Mouse (Mus musculus) liver, embryonic 14.5 days (tissue): ENCODE measurements around the gene Cenpo. TPM values are rescaled to one million over a fixed set of nuclear protein-coding genes. Genes with fewer than 3 reads are reported as not detected.

ENCODE experiments used
- ATAC-seq: fragments of 200-750 bp; cut with Nextera tagmentation; 2 replicates; pipeline ENCODE4 v1.8.0; 2017; ENCODE audit warnings: moderate number of reproducible peaks, mild to moderate bottlenecking, moderate library complexity; ENCODE audit not compliant: insufficient read depth
- DNase-seq, 3 experiments: peaks; one replicate each; pipeline ENCODE4 v3.0.0-alpha.2; 2012 to 2013; ENCODE audit warnings: low read depth in 3 of 3, low spot score in 3 of 3
- H3K27ac ChIP-seq: fragments of 300-500 bp; sonication (generic); 2 replicates; pipeline ENCODE4 v1.5.1; 2014; ENCODE audit warnings: moderate library complexity, mild to moderate bottlenecking, control low read depth, inconsistent platforms
- H3K27me3 ChIP-seq: fragments of 300-500 bp; sonication (generic); 2 replicates; pipeline ENCODE4 v1.6.1; 2014; ENCODE audit warnings: mild to moderate bottlenecking, low read length, moderate library complexity; ENCODE audit not compliant: control insufficient read depth, insufficient read depth
- H3K36me3 ChIP-seq: fragments of 300-500 bp; sonication (generic); replicated peaks from 2 replicates; pipeline ENCODE4 v1.6.1; 2014; ENCODE audit warnings: low read depth; ENCODE audit not compliant: control insufficient read depth, insufficient read depth
- H3K4me1 ChIP-seq, 2 experiments: fragments of 200-500 bp in 1 of 2; fragments of 300-500 bp in 1 of 2; sonication (generic) in 1 of 2; replicated peaks; 2 replicates each; pipeline ENCODE4 v1.6.1; 2012 to 2014; ENCODE audit warnings: antibody characterized with exemption in 1 of 2, inconsistent platforms in 1 of 2, low read length in 1 of 2; ENCODE audit not compliant: control insufficient read depth in 2 of 2, insufficient read depth in 2 of 2
- H3K4me2 ChIP-seq: fragments of 300-500 bp; sonication (generic); 2 replicates; pipeline ENCODE4 v1.6.1; 2014; ENCODE audit warnings: low read depth, mild to moderate bottlenecking, control low read depth, moderate library complexity
- H3K4me3 ChIP-seq, 2 experiments: fragments of 200-500 bp in 1 of 2; fragments of 300-500 bp in 1 of 2; sonication (generic) in 1 of 2; 2 replicates each; pipeline ENCODE4 v1.5.1; 2012 to 2014; ENCODE audit warnings: low read depth in 2 of 2, low read length in 2 of 2, mild to moderate bottlenecking in 2 of 2, control low read depth in 1 of 2, inconsistent platforms in 1 of 2, moderate library complexity in 1 of 2; ENCODE audit not compliant: insufficient read depth in 1 of 2
- H3K9ac ChIP-seq: fragments of 300-500 bp; sonication (generic); replicated peaks from 2 replicates; pipeline ENCODE4 v1.6.1; 2014; ENCODE audit warnings: mild to moderate bottlenecking, control low read depth, moderate library complexity
- H3K9me3 ChIP-seq: fragments of 300-500 bp; sonication (generic); 2 replicates; pipeline ENCODE4 v1.6.1; 2016; ENCODE audit warnings: low read length, mixed read lengths; ENCODE audit not compliant: control insufficient read depth
- CTCF ChIP-seq: IDR thresholded peaks from 2 replicates; pipeline ENCODE4 v1.5.1; 2016; ENCODE audit warnings: antibody characterized with exemption, low read depth, control low read depth
- EP300 ChIP-seq: IDR thresholded peaks from 2 replicates; pipeline ENCODE4 v1.6.1; 2016; ENCODE audit warnings: antibody characterized with exemption, low read depth
- WGBS: fragments of 180-500 bp; shearing (Covaris S2); extraction: QIAGEN DNeasy Blood & Tissue Kit; methylation state at CpG from one replicate; pipeline ENCODE4 v1.1.7; 2014; ENCODE audit not compliant: insufficient replicate concordance; 5-methylcytosine and 5-hydroxymethylcytosine counted together
- polyA plus RNA-seq, 2 experiments: library from polyadenylated mRNA; depleted of rRNA in 1 of 2; stranded (reverse) in 1 of 2; unstranded in 1 of 2; fragments of >200 nt; fragmentation: Nextera tagmentation in 1 of 2; extraction: Ambion mirVana in 1 of 2; gene quantifications; 2 replicates each; pipeline versions ENCODE4 v1.2.1 to v1.2.3; 2012 to 2014

The Cenpo gene
- polyA plus RNA-seq, 2 experiments: 9.4 to 10.5 TPM

- no peak overlapping the region for H3K9ac ChIP-seq
- TF ChIP-seq CTCF: no peak
- TF ChIP-seq EP300: no peak
- H3K4me3 ChIP-seq: no peak overlapping the region
- H3K9me3 ChIP-seq: no peaks in the 10 kb centered on the region
- DNase-seq: no peak
- no peak overlapping the region for H3K4me2 ChIP-seq
- H3K27ac ChIP-seq: no peak overlapping the region
- 85% methylated on average over 9 of the region's 9 CpGs for WGBS
- no peaks in the 10 kb centered on the region for H3K4me1 ChIP-seq
- no peaks in the 10 kb centered on the region for H3K27me3 ChIP-seq
- peaks cover 2% of the 10 kb centered on the region; the same call in 1 of the 2 replicates for H3K36me3 ChIP-seq
- ATAC-seq: no peak
Measured at GRCm38 (mm10) chr12:4209196-4209595, 24.9 kb downstream of the Cenpo start.

DNA sequence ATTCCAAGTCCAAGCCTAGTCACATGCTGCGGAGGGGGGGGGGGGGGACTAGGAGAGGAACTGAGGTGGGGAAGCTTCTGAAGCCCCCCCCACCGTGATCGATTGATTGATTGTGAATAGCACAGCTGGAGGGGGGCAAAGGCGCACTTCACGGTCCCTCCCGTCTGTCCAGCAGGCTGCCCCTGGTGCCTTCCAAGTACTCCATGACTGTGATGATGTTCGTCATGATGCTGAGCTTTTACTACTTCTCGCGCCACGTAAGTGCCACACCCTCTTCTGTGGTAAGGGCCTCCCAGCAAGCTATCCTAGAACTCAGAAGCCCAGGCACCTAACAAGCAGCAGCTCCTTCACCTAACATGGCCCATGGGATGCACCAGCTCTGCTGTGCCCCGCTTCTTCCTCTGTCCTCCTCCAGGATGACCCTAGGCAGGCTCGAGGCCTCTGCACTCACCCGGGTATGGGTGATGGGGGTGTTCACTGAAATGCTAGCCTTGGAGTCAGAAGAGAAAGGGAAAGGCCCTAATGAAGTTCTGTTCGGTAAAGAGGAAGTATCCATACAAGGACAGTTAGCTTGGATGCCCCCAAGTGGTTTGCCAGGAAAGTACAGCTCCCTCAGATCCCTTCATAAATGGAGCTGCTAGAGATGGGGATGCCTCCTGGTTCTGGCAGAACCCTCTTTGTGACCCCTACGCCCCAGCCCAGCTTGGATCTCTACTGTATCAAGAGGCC lies 25.5 kb downstream of the Cenpo start:
- ATAC-seq (no peak), DNase-seq (no peak)
- Histone ChIP-seq H3K9me3 (no peaks in the 10 kb centered on the region), H3K27me3 (no peaks in the 10 kb centered on the region), H3K9ac (no peak overlapping the region), H3K4me3 (no peak overlapping the region), H3K4me2 (no peak overlapping the region), H3K4me1 (no peaks in the 10 kb centered on the region), H3K27ac (no peak overlapping the region), H3K36me3 (peaks cover 2% of the 10 kb centered on the region; the same call in 1 of the 2 replicates)
- 68% methylated on average over 15 of the region's 15 CpGs for WGBS
- TF ChIP-seq CTCF (peak; percentile 59), EP300 (no peak)

GRCm38 (mm10) chr12:4206106-4206505 lies 28.0 kb downstream of the Cenpo start:
- Histone ChIP-seq H3K4me2 (no peak overlapping the region), H3K4me3 (no peak overlapping the region), H3K9ac (no peak overlapping the region), H3K27me3 (no peaks in the 10 kb centered on the region), H3K9me3 (no peaks in the 10 kb centered on the region), H3K27ac (no peak overlapping the region), H3K36me3 (peaks cover under 1% of the 10 kb centered on the region; the same call in 1 of the 2 replicates), H3K4me1 (no peaks in the 10 kb centered on the region)
- TF ChIP-seq CTCF (no peak), EP300 (no peak)
- no peak for ATAC-seq
- 83% methylated on average over 11 of the region's 11 CpGs for WGBS
- no peak for DNase-seq

- Histone ChIP-seq H3K27me3 (no peaks in the 10 kb centered on the region), H3K4me2 (no peak overlapping the region), H3K27ac (no peak overlapping the region), H3K4me3 (no peak overlapping the region), H3K4me1 (no peaks in the 10 kb centered on the region), H3K9me3 (no peaks in the 10 kb centered on the region), H3K9ac (no peak overlapping the region), H3K36me3 (no peaks in the 10 kb centered on the region)
- no peak for DNase-seq
- WGBS: 68% methylated on average over 4 of the region's 4 CpGs
- no peak for TF ChIP-seq EP300
- no peak for TF ChIP-seq CTCF
- no peak for ATAC-seq
Measured at GRCm38 (mm10) chr12:4202206-4202605, 31.9 kb downstream of the Cenpo start.

DNA sequence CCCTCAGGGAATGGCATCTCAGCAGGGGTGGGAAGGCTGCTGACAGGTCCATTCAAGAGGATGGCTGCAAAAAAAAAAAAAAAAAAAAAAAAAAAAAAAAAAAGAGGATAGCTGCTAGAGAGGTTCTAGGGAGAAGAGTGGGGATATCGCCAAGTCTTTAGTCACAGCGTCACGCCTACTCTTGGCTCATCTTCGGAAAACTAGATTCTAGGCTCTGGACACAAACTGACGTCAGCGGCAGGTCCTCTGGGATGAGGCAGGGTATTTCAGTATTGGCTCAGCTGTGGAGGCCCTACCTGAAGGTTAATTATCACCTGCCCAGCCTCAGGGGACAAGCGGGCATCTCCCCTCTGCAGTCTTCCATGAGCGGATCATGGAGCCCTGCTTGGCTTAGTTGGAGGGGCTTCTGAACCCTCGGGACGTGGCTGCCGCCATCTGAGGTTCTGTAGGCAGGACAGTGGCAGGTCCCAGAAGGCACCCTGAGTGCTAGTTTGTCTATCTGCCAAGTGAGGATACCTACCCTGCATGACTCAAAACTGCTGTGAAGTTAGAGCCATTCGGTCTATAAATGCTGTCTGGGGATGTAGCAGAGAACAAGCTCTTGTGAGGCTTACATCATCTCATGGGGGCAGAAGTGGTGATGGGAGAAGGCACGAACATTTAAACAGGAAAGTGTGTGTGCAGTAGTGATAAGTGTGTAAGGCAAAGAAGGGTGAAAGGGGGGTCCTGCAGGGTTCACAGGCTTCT lies 32.5 kb downstream of the Cenpo start:
- ATAC-seq: no peak
- Histone ChIP-seq H3K9ac (no peak overlapping the region), H3K4me1 (no peaks in the 10 kb centered on the region), H3K9me3 (no peaks in the 10 kb centered on the region), H3K36me3 (no peaks in the 10 kb centered on the region), H3K27me3 (no peaks in the 10 kb centered on the region), H3K27ac (no peak overlapping the region), H3K4me2 (no peak overlapping the region), H3K4me3 (no peak overlapping the region)
- TF ChIP-seq CTCF: no peak
- WGBS: 78% methylated on average over 13 of the region's 13 CpGs
- DNase-seq: no peak
